Mouse (Mus musculus) mouse embryonic stem cell (cell line): ENCODE data around the gene Gpx5.

Experiments used
- in situ Hi-C, 2 experiments: fragments of 300-500 bp; cut with MboI; formaldehyde crosslinking; loops; 1 replicate in 1 of 2; 3 replicates in 1 of 2; pipeline ENCODE4 v1.14.3; 2019 to 2020; ENCODE audit warnings: low sequenced_read_pairs in 2 of 2, low pct_unique_long_range_greater_than_20kb in 1 of 2, mixed read lengths in 1 of 2; ENCODE audit not compliant: unreplicated experiment in 1 of 2

Gene Gpx5

GRCm38 (mm10) chr13:21275815-21276550, 16.5 kb downstream of the Gpx5 start:
- in situ Hi-C loops, result loop anchor here in 1 of 2 experiments (10.0 kb wide), 1 partner anchor 49 kb away; no protein-coding TSS in a partner anchor

- in situ Hi-C loops, result loop anchor here in 1 of 2 experiments (10.0 kb wide), 1 partner anchor 50 kb away; no protein-coding TSS in a partner anchor
Measured at GRCm38 (mm10) chr13:21275021-21275814, 17.3 kb downstream of the Gpx5 start.

GRCm38 (mm10) chr13:21268262-21268661, 24.3 kb downstream of the Gpx5 start:
- in situ Hi-C loops, result loop anchor here (25.0 kb wide), 2 partner anchors 669 to 744 kb away; partner anchors contain the start of genes Prss16 (in 1 of the 2) and Zfp184 (in 1 of the 2)

- in situ Hi-C loops, result loop anchor here (25.0 kb wide), 2 partner anchors 670 to 745 kb away; partner anchors contain the start of genes Prss16 (in 1 of the 2) and Zfp184 (in 1 of the 2)
Measured at GRCm38 (mm10) chr13:21267541-21267940, 25.0 kb downstream of the Gpx5 start.

- in situ Hi-C loops, result loop anchor here (25.0 kb wide), 2 partner anchors 672 to 747 kb away; partner anchors contain the start of genes Prss16 (in 1 of the 2) and Zfp184 (in 1 of the 2)
Measured at GRCm38 (mm10) chr13:21265736-21266135, 26.8 kb downstream of the Gpx5 start.

- in situ Hi-C loops, result loop anchor here (25.0 kb wide), 2 partner anchors 673 to 748 kb away; partner anchors contain the start of genes Prss16 (in 1 of the 2) and Zfp184 (in 1 of the 2)
Measured at GRCm38 (mm10) chr13:21264366-21264765, 28.2 kb downstream of the Gpx5 start.

GRCm38 (mm10) chr13:21263910-21264309, 28.6 kb downstream of the Gpx5 start:
- in situ Hi-C loops, result loop anchor here (25.0 kb wide), 2 partner anchors 673 to 748 kb away; partner anchors contain the start of genes Prss16 (in 1 of the 2) and Zfp184 (in 1 of the 2)

- in situ Hi-C loops, result loop anchor here (25.0 kb wide), 2 partner anchors 674 to 749 kb away; partner anchors contain the start of genes Prss16 (in 1 of the 2) and Zfp184 (in 1 of the 2)
Measured at GRCm38 (mm10) chr13:21262787-21263461, 29.6 kb downstream of the Gpx5 start.

- in situ Hi-C loops, result loop anchor here (25.0 kb wide), 2 partner anchors 677 to 752 kb away; partner anchors contain the start of genes Prss16 (in 1 of the 2) and Zfp184 (in 1 of the 2)
Measured at GRCm38 (mm10) chr13:21260289-21260688, 32.2 kb downstream of the Gpx5 start.

GRCm38 (mm10) chr13:21259677-21260113, 32.8 kb downstream of the Gpx5 start:
- in situ Hi-C loops, result loop anchor here (10.0 to 25.0 kb wide), 3 partner anchors 95 to 753 kb away; partner anchors contain the start of genes Prss16 (in 1 of the 2) and Zfp184 (in 1 of the 2)

- in situ Hi-C loops, result loop anchor here (10.0 to 25.0 kb wide), 3 partner anchors 94 to 753 kb away; partner anchors contain the start of genes Prss16 (in 1 of the 2) and Zfp184 (in 1 of the 2)
Measured at GRCm38 (mm10) chr13:21259171-21259631, 33.3 kb downstream of the Gpx5 start.

- in situ Hi-C loops, result loop anchor here (10.0 to 25.0 kb wide), 3 partner anchors 94 to 754 kb away; partner anchors contain the start of genes Prss16 (in 1 of the 2) and Zfp184 (in 1 of the 2)
Measured at GRCm38 (mm10) chr13:21258524-21258923, 34.0 kb downstream of the Gpx5 start.

- in situ Hi-C loops, result loop anchor here (5.0 to 25.0 kb wide), 4 partner anchors 82 to 758 kb away; partner anchors contain the start of genes Prss16 (in 1 of the 2) and Zfp184 (in 1 of the 2)
Measured at GRCm38 (mm10) chr13:21253986-21254385, 38.5 kb downstream of the Gpx5 start.

- in situ Hi-C loops, result loop anchor here (5.0 to 25.0 kb wide), 4 partner anchors 81 to 759 kb away; partner anchors contain the start of genes Prss16 (in 1 of the 2) and Zfp184 (in 1 of the 2)
Measured at GRCm38 (mm10) chr13:21253569-21253968, 39.0 kb downstream of the Gpx5 start.

- in situ Hi-C loops, result loop anchor here (5.0 to 25.0 kb wide), 4 partner anchors 81 to 759 kb away; partner anchors contain the start of genes Prss16 (in 1 of the 2) and Zfp184 (in 1 of the 2)
Measured at GRCm38 (mm10) chr13:21253040-21253439, 39.5 kb downstream of the Gpx5 start.

GRCm38 (mm10) chr13:21250074-21250681, 42.4 kb downstream of the Gpx5 start:
- in situ Hi-C loops, result loop anchor here (5.0 to 25.0 kb wide), 4 partner anchors 78 to 762 kb away; partner anchors contain the start of genes Prss16 (in 1 of the 2) and Zfp184 (in 1 of the 2)
